Mouse (Mus musculus) CH12.LX (cell line): Measurements from ENCODE around the gene Efna1. TPM values are rescaled to one million over a fixed set of nuclear protein-coding genes. Genes with fewer than 3 reads are reported as not detected.

ENCODE experiments used
- DNase-seq: peaks from one replicate; pipeline ENCODE4 v3.0.0-alpha.2; 2013; ENCODE audit errors: extremely low read depth
- H3K27ac ChIP-seq: 2 replicates; pipeline ENCODE4 v1.5.1; 2012; ENCODE audit warnings: low read depth, mild to moderate bottlenecking, control low read depth, moderate library complexity; ENCODE audit not compliant: insufficient read depth
- H3K27me3 ChIP-seq: replicated peaks from 2 replicates; pipeline ENCODE3; 2012; ENCODE audit warnings: inconsistent platforms
- H3K36me3 ChIP-seq, 2 experiments: replicated peaks in 1 of 2; 2 replicates each; pipeline versions ENCODE3 to v1.6.1; 2012; ENCODE audit warnings: inconsistent platforms in 1 of 2, low read length in 1 of 2, mild to moderate bottlenecking in 1 of 2, mixed read lengths in 1 of 2, moderate library complexity in 1 of 2; ENCODE audit not compliant: control insufficient read depth in 1 of 2, insufficient read depth in 1 of 2
- H3K4me1 ChIP-seq, 2 experiments: 2 replicates each; pipeline ENCODE4 v1.6.1; 2012; ENCODE audit warnings: inconsistent platforms in 1 of 2, moderate library complexity in 1 of 2; ENCODE audit not compliant: insufficient read depth in 2 of 2, control insufficient read depth in 1 of 2
- H3K4me2 ChIP-seq: 2 replicates; pipeline ENCODE4 v1.6.1; 2012; ENCODE audit warnings: low read depth, mild to moderate bottlenecking, control low read depth; ENCODE audit not compliant: poor library complexity, insufficient read depth, severe bottlenecking
- H3K4me3 ChIP-seq, 3 experiments: fragments of 150-350 bp in 1 of 3; sonication (generic) in 1 of 3; replicated peaks in 1 of 3; 2 replicates each; pipeline versions ENCODE3 to v1.5.1; 2011 to 2012; ENCODE audit warnings: low read depth in 2 of 3, low read length in 2 of 3, mild to moderate bottlenecking in 2 of 3, moderate library complexity in 2 of 3, control low read depth in 1 of 3, improper control_type of control experiment in 1 of 3, inconsistent platforms in 1 of 3, mixed read lengths in 1 of 3; ENCODE audit not compliant: poor library complexity in 1 of 3
- H3K79me2 ChIP-seq: replicated peaks from 2 replicates; pipeline ENCODE4 v1.6.1; 2012; ENCODE audit warnings: mild to moderate bottlenecking, moderate library complexity; ENCODE audit not compliant: control insufficient read depth, poor library complexity, insufficient read depth, severe bottlenecking; ENCODE audit errors: extremely low read depth
- H3K9ac ChIP-seq: 2 replicates; pipeline ENCODE4 v1.6.1; 2012; ENCODE audit warnings: low read depth, mild to moderate bottlenecking, control low read depth, moderate library complexity; ENCODE audit not compliant: insufficient read depth
- H3K9me3 ChIP-seq: replicated peaks from 2 replicates; pipeline ENCODE3; 2012; ENCODE audit warnings: low read length, inconsistent platforms, mixed read lengths
- BHLHE40 ChIP-seq: IDR thresholded peaks from 2 replicates; pipeline ENCODE4 v1.6.1; 2011; ENCODE audit warnings: mild to moderate bottlenecking, low read depth, low read length, improper control_type of control experiment
- CHD1 ChIP-seq: IDR thresholded peaks from 2 replicates; pipeline ENCODE4 v1.6.1; 2012; ENCODE audit warnings: low read depth, low read length, improper control_type of control experiment, inconsistent platforms
- CHD2 ChIP-seq: IDR thresholded peaks from 2 replicates; pipeline ENCODE4 v1.6.1; 2011; ENCODE audit warnings: low read length, improper control_type of control experiment
- E2F4 ChIP-seq: IDR thresholded peaks from 2 replicates; pipeline ENCODE4 v1.6.1; 2011; ENCODE audit warnings: low read depth, low read length, improper control_type of control experiment; ENCODE audit not compliant: insufficient replicate concordance
- ELF1 ChIP-seq: IDR thresholded peaks from 2 replicates; pipeline ENCODE4 v1.6.1; 2014; ENCODE audit warnings: low read depth, mild to moderate bottlenecking, inconsistent platforms, low read length, improper control_type of control experiment
- EP300 ChIP-seq: IDR thresholded peaks from 2 replicates; pipeline ENCODE4 v1.6.1; 2011; ENCODE audit warnings: low read length, improper control_type of control experiment
- ETS1 ChIP-seq: conservative IDR thresholded peaks from 2 replicates; pipeline ENCODE4 v1.6.1; 2012; ENCODE audit warnings: low read depth, mild to moderate bottlenecking, inconsistent platforms, low read length, improper control_type of control experiment, moderate library complexity
- GABPA ChIP-seq: IDR thresholded peaks from 2 replicates; pipeline ENCODE4 v1.6.1; 2012; ENCODE audit warnings: low read depth, low read length, improper control_type of control experiment, inconsistent platforms; ENCODE audit not compliant: insufficient replicate concordance
- HCFC1 ChIP-seq: IDR thresholded peaks from 2 replicates; pipeline ENCODE4 v1.6.1; 2012; ENCODE audit warnings: low read depth, mild to moderate bottlenecking, inconsistent platforms, low read length, improper control_type of control experiment
- JUN ChIP-seq: IDR thresholded peaks from 2 replicates; pipeline ENCODE4 v1.6.1; 2011; ENCODE audit warnings: low read depth, mild to moderate bottlenecking, low read length, improper control_type of control experiment, moderate library complexity; ENCODE audit not compliant: insufficient read depth
- JUND ChIP-seq: conservative IDR thresholded peaks from 2 replicates; pipeline ENCODE4 v1.6.1; 2011; ENCODE audit warnings: low read depth, low read length, improper control_type of control experiment
- KAT2A ChIP-seq: IDR thresholded peaks from 2 replicates; pipeline ENCODE4 v1.6.1; 2012; ENCODE audit warnings: low read length, improper control_type of control experiment, inconsistent platforms; ENCODE audit not compliant: insufficient replicate concordance
- MAFK ChIP-seq: IDR thresholded peaks from 2 replicates; pipeline ENCODE4 v1.6.1; 2011; ENCODE audit warnings: low read length, improper control_type of control experiment; ENCODE audit not compliant: insufficient replicate concordance
- MAX ChIP-seq: IDR thresholded peaks from 2 replicates; pipeline ENCODE4 v1.6.1; 2011; ENCODE audit warnings: low read length, improper control_type of control experiment
- MAZ ChIP-seq: IDR thresholded peaks from 2 replicates; pipeline ENCODE4 v1.6.1; 2012; ENCODE audit warnings: low read depth, mild to moderate bottlenecking, inconsistent platforms, low read length, improper control_type of control experiment, moderate library complexity
- MEF2A ChIP-seq: IDR thresholded peaks from 2 replicates; pipeline ENCODE4 v1.6.1; 2014; ENCODE audit warnings: low read depth, mild to moderate bottlenecking, inconsistent platforms, low read length, improper control_type of control experiment, borderline replicate concordance
- MXI1 ChIP-seq: IDR thresholded peaks from 2 replicates; pipeline ENCODE4 v1.6.1; 2011; ENCODE audit warnings: mild to moderate bottlenecking, low read depth, low read length, improper control_type of control experiment
- MYC ChIP-seq: IDR thresholded peaks from 2 replicates; pipeline ENCODE4 v1.6.1; 2011; ENCODE audit warnings: low read depth, mild to moderate bottlenecking, improper control_type of control experiment, low read length
- NELFE ChIP-seq: IDR thresholded peaks from 2 replicates; pipeline ENCODE4 v1.6.1; 2011; ENCODE audit warnings: low read depth, low read length, improper control_type of control experiment
- NRF1 ChIP-seq: IDR thresholded peaks from 2 replicates; pipeline ENCODE4 v1.6.1; 2014; ENCODE audit warnings: low read depth, mild to moderate bottlenecking, inconsistent platforms, low read length, improper control_type of control experiment, moderate library complexity
- PAX5 ChIP-seq: IDR thresholded peaks from 2 replicates; pipeline ENCODE4 v1.6.1; 2012; ENCODE audit warnings: low read length, inconsistent platforms, mixed read lengths
- POLR2A ChIP-seq: IDR thresholded peaks from 2 replicates; pipeline ENCODE4 v1.6.1; 2011; ENCODE audit warnings: low read depth, mild to moderate bottlenecking, improper control_type of control experiment, low read length
- POLR2AphosphoS2 ChIP-seq: IDR thresholded peaks from 2 replicates; pipeline ENCODE4 v1.6.1; 2011; ENCODE audit warnings: low read depth, low read length, improper control_type of control experiment
- RAD21 ChIP-seq: IDR thresholded peaks from 2 replicates; pipeline ENCODE4 v1.6.1; 2011; ENCODE audit warnings: low read depth, mild to moderate bottlenecking, low read length, improper control_type of control experiment, moderate library complexity
- RCOR1 ChIP-seq: conservative IDR thresholded peaks from 2 replicates; pipeline ENCODE4 v1.6.1; 2012; ENCODE audit warnings: low read depth, mild to moderate bottlenecking, inconsistent platforms, low read length, improper control_type of control experiment
- SIN3A ChIP-seq: IDR thresholded peaks from 2 replicates; pipeline ENCODE4 v1.6.1; 2012; ENCODE audit warnings: low read length, improper control_type of control experiment, inconsistent platforms
- SMC3 ChIP-seq: IDR thresholded peaks from 2 replicates; pipeline ENCODE4 v1.6.1; 2011; ENCODE audit warnings: low read depth, low read length, improper control_type of control experiment
- TBP ChIP-seq: conservative IDR thresholded peaks from 2 replicates; pipeline ENCODE4 v1.6.1; 2011; ENCODE audit warnings: low read depth, low read length, improper control_type of control experiment
- TCF12 ChIP-seq: IDR thresholded peaks from 2 replicates; pipeline ENCODE4 v1.6.1; 2014; ENCODE audit warnings: low read depth, mild to moderate bottlenecking, inconsistent platforms, low read length, improper control_type of control experiment
- USF1 ChIP-seq: IDR thresholded peaks from 2 replicates; pipeline ENCODE4 v1.6.1; 2014; ENCODE audit warnings: low read depth, mild to moderate bottlenecking, inconsistent platforms, low read length, improper control_type of control experiment
- USF2 ChIP-seq: conservative IDR thresholded peaks from 2 replicates; pipeline ENCODE4 v1.6.1; 2011; ENCODE audit warnings: low read depth, low read length, improper control_type of control experiment
- ZC3H11A ChIP-seq: IDR thresholded peaks from 2 replicates; pipeline ENCODE4 v1.6.1; 2012; ENCODE audit warnings: low read depth, mild to moderate bottlenecking, inconsistent platforms, low read length, improper control_type of control experiment
- ZMIZ1 ChIP-seq: IDR thresholded peaks from 2 replicates; pipeline ENCODE4 v1.6.1; 2012; ENCODE audit warnings: low read depth, mild to moderate bottlenecking, inconsistent platforms, low read length, improper control_type of control experiment
- ZNF384 ChIP-seq: IDR thresholded peaks from 2 replicates; pipeline ENCODE4 v1.6.1; 2012; ENCODE audit warnings: low read depth, low read length, improper control_type of control experiment, inconsistent platforms
- dilution Hi-C: fragments of 300-500 bp; cut with MboI; formaldehyde crosslinking; loops from 2 replicates; pipeline ENCODE4 v1.14.3; 2020; ENCODE audit warnings: low sequenced_read_pairs; ENCODE audit not compliant: extremely low pct_unique_long_range_greater_than_20kb, extremely low pct_ligation_motif_present
- in situ Hi-C: fragments of 300-500 bp; cut with MboI; formaldehyde crosslinking; loops from 3 replicates; pipeline ENCODE4 v1.14.3; 2019; ENCODE audit warnings: low sequenced_read_pairs, low pct_ligation_motif_present, low pct_unique_long_range_greater_than_20kb, mixed read lengths
- polyA plus RNA-seq: library from polyadenylated mRNA; unstranded; fragments of >175 nt; gene quantifications from 2 replicates; pipeline ENCODE4 v1.2.1, GENCODE M21; 2012; ENCODE audit warnings: low read depth; ENCODE audit not compliant: insufficient read length
- total RNA-seq, 2 experiments: library from RNA; depleted of rRNA; stranded (reverse); fragments of 300-350 nt in 1 of 2; fragments of >200 nt in 1 of 2; gene quantifications; 2 replicates each; pipeline ENCODE4 v1.2.3; 2012 to 2014

Gene Efna1
- total and polyA plus RNA-seq, 3 experiments, result 0.70 to 0.93 (median 0.71) TPM

DNA sequence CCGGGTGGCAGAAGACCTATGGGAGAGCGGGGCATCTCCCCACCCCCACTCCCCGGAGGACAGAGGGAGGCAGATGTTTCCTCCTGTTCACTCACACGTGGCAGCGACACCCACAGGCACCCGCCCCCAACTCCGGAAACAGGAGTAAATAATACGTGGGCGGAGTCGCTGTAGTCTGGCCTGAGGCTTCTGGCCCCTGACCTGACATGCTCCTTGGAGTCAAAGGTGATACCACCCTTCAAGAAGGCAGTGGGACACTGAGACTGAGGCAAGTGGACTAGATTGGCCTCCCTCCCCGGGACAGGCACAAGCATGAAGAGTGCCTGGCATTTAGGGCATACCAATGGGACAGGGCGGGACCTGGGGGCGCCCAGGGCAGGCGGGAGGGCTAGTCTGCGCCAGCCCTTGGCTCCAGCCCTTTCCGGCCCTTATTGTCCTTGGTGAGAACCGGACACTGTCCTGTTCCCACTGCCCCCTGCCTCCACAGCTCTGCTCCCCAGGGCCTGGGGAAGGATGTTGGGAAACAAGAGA is 29.5 kb downstream of the Efna1 start (continued):
- TF ChIP-seq GABPA (no peak), POLR2A (peak; percentile 58; the same call in 1 of the 2 replicates), BHLHE40 (peak; percentile 87), POLR2AphosphoS2 (no peak), NELFE (0 out of 2 replicates have a peak, but pooled peaks have one; percentile 40), MAFK (no peak), MYC (peak; percentile 92), KAT2A (no peak), CHD2 (peak; percentile 94), EP300 (peak; percentile 65), ETS1 (peak; percentile 70)
- TF ChIP-seq, all 38 proteins: peak for 19

DNA sequence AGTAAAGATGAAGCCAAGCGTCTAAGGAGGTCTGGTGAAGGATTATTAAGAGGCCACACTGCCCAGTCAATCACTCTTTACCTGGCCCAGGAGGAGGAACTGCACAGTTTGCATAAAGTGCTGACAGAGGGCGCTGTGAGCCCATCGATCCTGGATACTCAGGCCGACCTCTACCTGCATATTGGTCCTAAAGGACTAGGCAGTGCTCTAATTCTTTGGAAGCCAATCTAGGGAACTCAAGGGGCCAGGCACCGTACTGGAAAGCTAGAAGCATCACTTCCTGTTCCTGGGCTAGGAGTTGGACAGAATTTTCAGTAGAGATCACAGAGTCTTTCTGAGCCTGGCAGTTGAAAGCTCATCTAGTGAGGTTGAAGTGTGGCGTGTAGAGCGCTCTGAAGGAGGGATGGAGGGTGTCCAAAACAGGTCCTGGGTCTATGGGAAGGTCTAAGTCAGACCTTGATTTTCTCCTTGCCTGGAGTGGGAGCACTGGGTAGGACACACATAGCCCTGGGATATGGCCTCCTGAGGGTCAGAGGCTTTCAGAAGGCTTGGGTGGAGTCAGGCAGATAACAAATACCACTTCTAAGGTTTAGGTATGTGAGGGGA is 30.4 kb downstream of the Efna1 start:
- peak overlapping the region in 2 of 3 experiments; percentile 26 to 62 for H3K4me3 ChIP-seq
- peaks cover 10 to 53% of the 10 kb centered on the region in 2 experiments for H3K4me1 ChIP-seq
- peaks cover 17% of the 10 kb centered on the region for H3K79me2 ChIP-seq
- H3K9me3 ChIP-seq, result peaks cover 5% of the 10 kb centered on the region
- H3K9ac ChIP-seq, result peak overlapping the region; percentile 13; the same call in 1 of the 2 replicates
- peak overlapping the region; percentile 67 for H3K27ac ChIP-seq
- in situ Hi-C loops, result no loop called here
- dilution Hi-C loops, result no loop called here
- DNase-seq, result peak; percentile 67
- peaks cover 14 to 24% of the 10 kb centered on the region in 2 experiments for H3K36me3 ChIP-seq
- no peaks in the 10 kb centered on the region for H3K27me3 ChIP-seq
- peak overlapping the region; percentile 94 for H3K4me2 ChIP-seq
- TF ChIP-seq NELFE, result peak; percentile 49; the same call in 1 of the 2 replicates
- TF ChIP-seq USF1, result no peak
- TF ChIP-seq PAX5, result no peak
- TF ChIP-seq MAZ, result no peak
- TF ChIP-seq BHLHE40, result no peak
- no peak for TF ChIP-seq ZNF384
- TF ChIP-seq RAD21, result peak; percentile 92
- TF ChIP-seq MYC, result 0 out of 2 replicates have a peak, but pooled peaks have one; percentile 35
- peak; percentile 18; the same call in 1 of the 2 replicates for TF ChIP-seq ZC3H11A
- no peak for TF ChIP-seq JUN
- TF ChIP-seq HCFC1, result no peak
- TF ChIP-seq MXI1, result no peak
- TF ChIP-seq CHD1, result no peak
- TF ChIP-seq MAX, result no peak
- peak; percentile 27; the same call in 1 of the 2 replicates for TF ChIP-seq MEF2A
- peak; percentile 51; the same call in 1 of the 2 replicates for TF ChIP-seq ZMIZ1
- TF ChIP-seq SIN3A, result no peak
- 0 out of 2 replicates have a peak, but pooled peaks have one; percentile 24 for TF ChIP-seq E2F4
- peak; percentile 69 for TF ChIP-seq MAFK
- TF ChIP-seq TBP, result no peak
- peak; percentile 81 for TF ChIP-seq SMC3
- TF ChIP-seq GABPA, result no peak
- peak; percentile 32; the same call in 1 of the 2 replicates for TF ChIP-seq EP300
- TF ChIP-seq NRF1, result no peak
- TF ChIP-seq ETS1, result no peak
- peak; percentile 59 for TF ChIP-seq ELF1
- no peak for TF ChIP-seq RCOR1
- 0 out of 2 replicates have a peak, but pooled peaks have one; percentile 22 for TF ChIP-seq TCF12
- TF ChIP-seq JUND, result no peak
- no peak for TF ChIP-seq USF2
